Mouse (Mus musculus) mouse trophoblast stem cell (cell line): ENCODE results near the gene Snx9.

Experiments used
- in situ Hi-C, 2 experiments: fragments of 300-500 bp; cut with MseI, MboI; formaldehyde crosslinking; loops; 2 replicates in 1 of 2; 3 replicates in 1 of 2; pipeline ENCODE4 v1.15.1; 2025

The Snx9 gene

GRCm38 (mm10) chr17:5959802-5960201 is 118.7 kb downstream of the Snx9 start:
- in situ Hi-C loops, result no loop called here

GRCm38 (mm10) chr17:5963766-5964165 is 122.6 kb downstream of the Snx9 start:
- in situ Hi-C loops, result no loop called here

DNA sequence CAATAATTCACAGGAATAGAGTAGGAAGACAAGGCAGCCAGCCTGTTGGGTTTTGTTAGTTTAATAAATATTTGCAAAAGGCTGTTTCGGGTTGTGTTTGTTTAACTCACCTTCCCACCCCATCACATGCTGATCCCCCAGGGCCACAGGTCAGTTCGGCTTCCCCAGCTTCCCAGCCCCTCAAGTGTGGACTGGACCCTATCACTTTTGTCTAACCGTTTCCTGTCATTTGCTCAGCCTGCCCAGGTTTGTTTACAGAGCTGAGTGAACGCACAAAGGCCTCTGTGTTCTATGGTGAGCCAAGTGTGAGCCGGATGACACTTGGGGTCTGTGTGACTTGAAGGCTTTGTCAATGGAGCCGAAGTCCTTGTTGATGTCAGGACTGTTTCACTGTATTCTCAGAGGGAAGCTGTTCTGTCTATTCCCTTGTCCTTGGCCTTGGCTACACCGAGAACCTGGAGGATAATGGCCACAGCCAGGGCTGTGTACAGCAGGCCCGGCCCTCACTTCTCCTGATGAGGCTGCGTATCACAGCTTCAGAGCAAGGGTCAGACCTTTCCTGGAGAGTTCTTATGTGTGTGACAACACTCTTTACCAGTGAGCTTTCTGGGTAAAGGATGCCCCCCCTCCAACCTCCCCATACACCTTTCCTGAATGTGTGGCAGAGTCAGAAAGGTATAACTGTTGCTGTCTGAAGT is 124.1 kb downstream of the Snx9 start:
- in situ Hi-C loops, result no loop called here

- in situ Hi-C loops, result no loop called here
Measured at GRCm38 (mm10) chr17:5966706-5967105, 125.6 kb downstream of the Snx9 start.

- in situ Hi-C loops, result no loop called here
Measured at GRCm38 (mm10) chr17:5968562-5968961, 127.4 kb downstream of the Snx9 start.

DNA sequence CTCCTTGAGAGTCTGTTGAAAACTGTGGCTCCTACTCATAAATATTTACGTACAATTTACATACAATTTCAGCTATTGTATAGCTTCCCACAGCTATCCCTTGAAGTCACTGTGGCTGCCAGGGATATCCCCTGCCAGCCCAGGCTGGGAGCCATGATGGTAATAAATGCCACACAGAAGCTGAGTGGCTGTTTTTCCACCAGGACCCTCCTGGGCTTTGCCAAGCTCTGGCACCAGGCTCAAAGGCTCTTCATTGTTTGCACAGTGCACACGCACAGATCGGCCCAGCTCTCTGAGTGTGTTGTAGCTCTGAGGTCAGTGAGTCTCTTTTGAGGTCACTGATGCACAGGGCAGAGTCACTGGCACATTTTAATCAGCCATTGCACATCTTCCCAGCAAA is 128.1 kb downstream of the Snx9 start:
- in situ Hi-C loops, result no loop called here

- in situ Hi-C loops, result no loop called here
Measured at GRCm38 (mm10) chr17:5970298-5970821, 129.2 kb downstream of the Snx9 start.

DNA sequence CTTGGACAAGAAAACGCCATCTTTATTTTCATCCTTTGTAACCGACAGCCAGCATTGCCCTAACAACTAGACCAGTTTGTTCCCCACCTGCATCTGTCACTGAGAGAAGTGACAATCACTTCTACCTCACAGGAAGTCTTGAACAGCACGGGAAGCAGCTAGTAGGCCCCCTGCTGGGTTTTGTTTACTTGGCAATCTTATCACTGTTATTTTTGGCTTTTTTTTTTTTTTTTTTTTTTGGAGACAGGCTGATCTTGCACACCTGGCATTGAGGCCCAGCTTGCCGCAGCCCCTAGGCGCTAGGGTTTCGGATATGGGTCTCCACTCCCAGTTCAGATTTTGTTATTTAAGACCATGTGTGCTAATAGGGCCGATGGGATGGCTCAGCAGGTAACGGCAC is 132.4 kb downstream of the Snx9 start:
- in situ Hi-C loops, result no loop called here

DNA sequence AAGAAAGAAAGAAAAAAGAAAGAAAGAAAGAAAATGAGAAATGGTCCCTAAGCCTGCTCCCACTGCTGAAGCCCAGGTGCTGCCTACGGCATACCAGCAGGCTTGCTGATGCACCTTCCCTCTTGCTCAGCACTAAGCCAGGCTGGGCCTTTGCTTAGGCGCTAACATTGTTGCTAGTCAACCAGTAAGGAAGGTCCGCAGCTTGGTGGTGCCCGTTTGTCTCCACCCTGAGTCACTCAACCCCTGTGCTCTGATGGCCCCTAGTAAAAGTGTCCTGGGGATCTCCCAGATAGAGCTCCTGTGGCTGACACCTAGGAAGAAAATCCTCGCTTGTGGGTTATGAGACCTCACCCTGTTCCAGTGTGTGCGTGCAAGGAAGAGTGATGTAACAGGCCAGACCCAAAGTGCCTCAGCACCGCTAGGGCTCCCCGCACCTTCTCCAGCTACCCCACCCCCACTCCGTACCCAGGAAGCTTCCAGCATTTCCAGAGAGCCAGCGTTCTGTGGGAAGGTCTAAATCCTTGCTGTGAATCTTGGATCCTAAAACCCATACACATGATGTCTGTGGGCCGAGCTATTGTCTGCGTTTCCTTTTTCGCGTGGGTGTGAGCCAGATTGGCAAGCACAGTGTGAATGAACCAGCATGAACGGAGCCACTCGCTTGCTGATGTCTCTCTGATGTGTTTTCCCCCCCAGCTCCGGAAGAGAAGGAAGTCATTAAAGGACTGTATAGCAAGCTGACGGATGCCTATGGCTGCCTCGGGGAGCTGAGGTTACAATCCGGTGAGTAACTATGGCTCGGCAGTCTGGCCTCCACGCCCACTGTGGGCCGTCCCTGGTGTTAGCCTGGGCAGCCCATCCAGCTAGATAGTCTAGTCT is 134.2 kb downstream of the Snx9 start:
- in situ Hi-C loops, result no loop called here

DNA sequence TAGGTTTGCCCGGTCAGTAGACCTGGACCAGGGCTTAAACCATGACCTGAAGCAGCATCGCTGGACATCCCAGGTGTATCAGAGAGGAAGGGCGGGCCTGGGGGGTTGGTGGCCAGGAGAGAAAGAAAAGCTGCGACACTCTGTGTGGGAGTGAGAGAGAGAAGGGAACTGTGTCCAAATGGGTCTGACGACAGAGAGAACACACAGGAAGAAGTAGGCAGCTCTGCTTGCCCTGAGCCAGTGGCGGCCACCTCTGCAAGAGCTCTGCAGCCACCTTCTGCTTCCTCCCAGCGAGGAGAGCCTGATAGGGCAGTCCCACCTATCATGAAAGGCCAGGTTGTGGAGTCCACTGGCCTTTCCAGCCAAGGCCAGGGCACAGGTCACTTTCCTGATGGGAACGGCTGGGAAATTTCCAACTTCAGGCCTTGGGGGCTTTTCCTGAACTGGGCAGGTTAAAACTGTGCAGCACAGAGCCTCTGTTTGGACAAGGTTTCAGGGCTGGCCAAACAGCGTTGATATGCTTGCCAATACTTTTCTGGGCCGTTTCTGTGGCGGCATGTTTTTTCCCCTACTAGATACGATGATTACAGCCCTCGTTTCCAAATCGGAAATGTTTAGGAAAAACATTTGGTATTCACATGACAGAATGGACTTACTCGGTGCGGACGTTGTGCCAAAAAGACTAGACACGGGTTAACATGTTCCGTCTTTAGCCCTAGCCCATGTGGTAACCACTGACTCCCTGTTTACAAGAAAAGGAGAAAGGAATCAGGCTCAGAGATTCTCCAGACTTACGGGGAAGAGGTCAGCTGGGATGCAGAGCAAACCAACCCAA is 135.3 kb downstream of the Snx9 start:
- in situ Hi-C loops, result no loop called here

DNA sequence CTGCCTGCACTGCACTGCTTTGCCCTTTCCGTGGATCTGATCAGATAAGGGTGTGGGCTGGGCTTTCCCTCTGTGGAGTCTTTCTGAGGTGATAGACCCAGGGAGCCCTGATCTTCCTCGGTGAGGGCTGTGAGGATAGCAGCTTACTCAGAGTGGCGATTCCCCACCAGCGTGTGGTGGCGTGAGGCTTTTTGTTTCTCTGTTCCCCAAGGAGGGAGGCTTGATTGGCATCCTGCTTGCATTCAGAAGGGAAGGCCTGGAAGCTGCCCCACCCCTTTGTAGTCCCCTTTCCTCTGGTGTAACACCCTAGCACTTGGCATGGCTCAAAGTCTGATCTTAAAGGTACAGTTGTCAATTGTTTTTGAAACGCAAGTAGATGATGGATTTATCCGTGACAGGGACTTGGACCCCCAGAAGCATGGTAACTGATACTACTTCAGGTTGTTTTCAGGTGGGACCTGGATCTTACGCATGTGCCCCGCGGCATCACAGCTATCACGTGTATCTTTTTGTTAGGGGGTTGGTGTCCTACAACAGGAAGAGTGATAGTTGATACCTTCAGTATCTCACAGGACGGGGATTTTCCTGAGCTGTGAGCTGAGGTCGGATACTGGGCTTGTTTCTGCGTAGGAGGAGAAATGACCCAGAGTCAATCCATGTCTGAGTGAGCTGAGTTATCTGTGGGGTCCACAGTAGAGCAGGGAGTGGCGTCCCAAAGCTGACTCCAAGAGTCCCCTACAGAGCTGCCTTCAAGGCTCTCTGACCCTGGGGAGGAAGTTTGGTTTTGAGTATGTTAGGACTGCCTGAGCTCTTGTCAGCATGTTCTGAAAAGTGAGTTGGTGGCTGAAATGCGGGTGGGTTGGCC is 136.2 kb downstream of the Snx9 start:
- in situ Hi-C loops, result no loop called here

DNA sequence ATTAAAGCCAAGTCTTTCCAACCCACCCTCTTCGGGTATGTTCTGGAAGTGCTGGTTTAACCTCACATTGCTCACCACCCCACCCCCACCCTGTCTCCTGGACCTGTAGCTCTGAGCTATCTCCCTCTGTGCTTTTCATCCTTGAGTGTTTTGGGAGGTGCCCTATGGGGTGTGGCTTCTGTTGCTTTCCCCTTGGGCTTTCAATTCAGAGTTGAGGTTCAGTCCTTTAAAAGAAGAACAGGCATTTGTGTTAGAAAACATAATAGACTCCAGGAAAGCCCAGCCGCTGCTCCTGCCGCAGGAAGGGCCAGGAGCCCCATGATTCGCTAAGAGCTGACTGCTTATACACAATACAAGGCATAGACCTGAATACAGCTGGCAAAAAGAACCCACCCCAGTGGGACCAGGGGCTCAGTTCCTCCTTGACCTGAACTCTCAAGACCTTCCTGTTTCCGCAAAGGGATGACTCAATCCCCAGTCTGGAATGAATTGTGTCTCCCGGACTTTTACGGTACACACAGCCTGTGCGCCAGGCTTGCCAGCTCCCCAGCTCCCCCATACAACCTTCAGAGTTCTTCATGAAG is 136.9 kb downstream of the Snx9 start:
- in situ Hi-C loops, result no loop called here

DNA sequence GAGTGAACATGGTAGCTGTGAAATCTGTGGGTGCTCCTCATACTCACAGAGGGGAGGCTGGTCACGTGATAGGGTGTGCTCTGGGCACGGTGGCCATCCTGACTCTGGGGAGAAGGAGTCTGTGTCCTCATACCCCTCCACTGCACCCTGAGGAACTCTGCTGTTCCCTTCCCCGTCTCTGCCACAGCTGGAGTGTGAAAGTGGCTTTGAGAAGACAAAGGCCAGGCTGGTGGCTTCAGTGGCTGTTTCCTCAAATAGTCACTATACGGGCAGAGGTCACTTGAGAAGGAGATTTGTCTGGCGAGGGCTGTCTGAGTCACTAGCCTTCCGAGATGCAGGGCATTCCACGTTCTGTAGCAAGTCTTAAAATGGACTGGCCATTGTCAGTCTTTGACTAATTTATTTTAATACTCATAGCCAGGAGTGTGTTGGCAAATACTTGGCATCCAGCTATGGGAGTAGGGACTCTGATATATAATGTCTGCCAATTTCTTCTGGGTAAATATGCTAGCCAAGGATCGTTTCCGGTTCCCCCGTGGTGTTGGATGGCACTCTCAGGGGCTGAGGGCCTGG is 137.5 kb downstream of the Snx9 start:
- in situ Hi-C loops, result no loop called here

- in situ Hi-C loops, result no loop called here
Measured at GRCm38 (mm10) chr17:5980860-5981259, 139.7 kb downstream of the Snx9 start.
